Mouse (Mus musculus) A20 (cell line): ENCODE measurements around the gene Gpatch11.

Source experiments
- DNase-seq: peaks from one replicate; pipeline ENCODE4 v3.0.0-alpha.2; 2011; ENCODE audit warnings: low read depth, low spot score

Gpatch11 gene

GRCm38 (mm10) chr17:78894991-78895390 is 59.6 kb downstream of the Gpatch11 start:
- DNase-seq, result no peak

- peak; percentile 24 for DNase-seq
These were observed 60.0 kb downstream of the Gpatch11 start for GRCm38 (mm10) chr17:78895394-78895793.
